Mouse (Mus musculus) midbrain, embryonic 11.5 days (tissue): ENCODE measurements around the gene Cpsf3. TPM values are rescaled to one million over a fixed set of nuclear protein-coding genes. Genes with fewer than 3 reads are reported as not detected.
A peak's percentile ranks its signal among the peaks of the same experiment; 100 is the strongest.

Source experiments
- ATAC-seq: fragments of 200-750 bp; cut with Nextera tagmentation; 2 replicates; pipeline ENCODE4 v1.8.0; 2017; ENCODE audit warnings: moderate TSS enrichment, moderate library complexity; ENCODE audit not compliant: low FRiP score
- DNase-seq: peaks from one replicate; pipeline ENCODE4 v3.0.0; 2015; ENCODE audit warnings: low spot score; ENCODE audit errors: missing footprints
- H3K27ac ChIP-seq: fragments of 300-500 bp; sonication (generic); 2 replicates; pipeline ENCODE4 v1.5.1; 2014; ENCODE audit warnings: low read depth, low read length
- H3K27me3 ChIP-seq: fragments of 300-500 bp; sonication (generic); 2 replicates; pipeline ENCODE4 v1.6.1; 2014; ENCODE audit warnings: mild to moderate bottlenecking, low read length, moderate library complexity, mixed read lengths; ENCODE audit not compliant: control insufficient read depth, insufficient read depth
- H3K36me3 ChIP-seq: fragments of 300-500 bp; sonication (generic); 2 replicates; pipeline ENCODE4 v1.6.1; 2014; ENCODE audit warnings: mild to moderate bottlenecking, low read length, moderate library complexity, mixed read lengths; ENCODE audit not compliant: control insufficient read depth, insufficient read depth
- H3K4me1 ChIP-seq: fragments of 300-500 bp; sonication (generic); 2 replicates; pipeline ENCODE4 v1.6.1; 2014; ENCODE audit warnings: low read length; ENCODE audit not compliant: control insufficient read depth, insufficient read depth
- H3K4me2 ChIP-seq: fragments of 300-500 bp; sonication (generic); 2 replicates; pipeline ENCODE4 v1.6.1; 2014; ENCODE audit warnings: mild to moderate bottlenecking, moderate library complexity
- H3K4me3 ChIP-seq: fragments of 300-500 bp; sonication (generic); 2 replicates; pipeline ENCODE4 v1.5.1; 2014; ENCODE audit warnings: low read depth, low read length
- H3K9ac ChIP-seq: fragments of 300-500 bp; sonication (generic); 2 replicates; pipeline ENCODE4 v1.6.1; 2014; ENCODE audit warnings: low read length
- H3K9me3 ChIP-seq: fragments of 300-500 bp; sonication (generic); 2 replicates; pipeline ENCODE4 v1.6.1; 2016; ENCODE audit warnings: low read length; ENCODE audit not compliant: control insufficient read depth
- WGBS: fragments of 180-500 bp; shearing (Covaris S2); extraction: QIAGEN DNeasy Blood & Tissue Kit; methylation state at CpG from one replicate; pipeline ENCODE4 v1.1.7; 2014; 5-methylcytosine and 5-hydroxymethylcytosine counted together
- polyA plus RNA-seq: library from polyadenylated mRNA; unstranded; fragments of >200 nt; fragmentation: Nextera tagmentation; extraction: Ambion mirVana; gene quantifications from 2 replicates; pipeline ENCODE4 v1.2.1, GENCODE M21; 2014

Gene Cpsf3
- polyA plus RNA-seq, 1 experiment from 2014 or later, result 145 TPM

GRCm38 (mm10) chr12:21286712-21287650 lies 1.8 kb downstream of the Cpsf3 start:
- H3K4me1 ChIP-seq, result peaks cover 7% of the 10 kb centered on the region
- WGBS, result 39% methylated on average over 18 of the region's 18 CpGs
- DNase-seq, result peak; percentile 79

GRCm38 (mm10) chr12:21288716-21289395 lies 3.7 kb downstream of the Cpsf3 start:
- Histone ChIP-seq H3K4me2 (no peak overlapping the region), H3K27ac (no peak overlapping the region), H3K36me3 (peaks cover 17% of the 10 kb centered on the region), H3K9me3 (no peaks in the 10 kb centered on the region), H3K4me1 (peaks cover 7% of the 10 kb centered on the region), H3K9ac (no peak overlapping the region), H3K27me3 (no peaks in the 10 kb centered on the region), H3K4me3 (no peak overlapping the region)
- ATAC-seq (no peak), DNase-seq (peak; percentile 56)
- WGBS, result 98% methylated on average over 3 of the region's 3 CpGs

More at GRCm38 (mm10) chr12:21286712-21287650, 1.8 kb downstream of the Cpsf3 start:
- no peaks in the 10 kb centered on the region for H3K9me3 ChIP-seq
- H3K4me3 ChIP-seq, result peak overlapping the region; percentile 76
- peak; percentile 33 for ATAC-seq
- H3K4me2 ChIP-seq, result peak overlapping the region; percentile 80
- peak overlapping the region; percentile 49 for H3K27ac ChIP-seq
- H3K27me3 ChIP-seq, result no peaks in the 10 kb centered on the region
- peaks cover 7% of the 10 kb centered on the region; the same call in 1 of the 2 replicates for H3K36me3 ChIP-seq
- peak overlapping the region; percentile 71 for H3K9ac ChIP-seq

GRCm38 (mm10) chr12:21289651-21290050 lies 4.5 kb downstream of the Cpsf3 start:
- WGBS, result 82% methylated on average over 6 of the region's 6 CpGs
- Histone ChIP-seq H3K9ac (no peak overlapping the region), H3K27me3 (no peaks in the 10 kb centered on the region), H3K4me2 (no peak overlapping the region), H3K9me3 (no peaks in the 10 kb centered on the region), H3K36me3 (peaks cover 21% of the 10 kb centered on the region), H3K27ac (no peak overlapping the region), H3K4me1 (peaks cover 7% of the 10 kb centered on the region), H3K4me3 (no peak overlapping the region)
- DNase-seq (peak; percentile 59), ATAC-seq (no peak)

- H3K9me3 ChIP-seq, result no peaks in the 10 kb centered on the region
- no peak overlapping the region for H3K27ac ChIP-seq
- ATAC-seq, result no peak
- 95% methylated on average over 11 of the region's 11 CpGs for WGBS
- peak; percentile 57 for DNase-seq
- peaks cover 46% of the 10 kb centered on the region for H3K36me3 ChIP-seq
- H3K4me3 ChIP-seq, result no peak overlapping the region
- no peaks in the 10 kb centered on the region for H3K4me1 ChIP-seq
- no peak overlapping the region for H3K4me2 ChIP-seq
- no peaks in the 10 kb centered on the region for H3K27me3 ChIP-seq
- H3K9ac ChIP-seq, result no peak overlapping the region
Observed at GRCm38 (mm10) chr12:21298856-21299255, 13.7 kb downstream of the Cpsf3 start.

- Histone ChIP-seq H3K4me3 (no peak overlapping the region), H3K27ac (no peak overlapping the region), H3K4me1 (no peaks in the 10 kb centered on the region), H3K9me3 (no peaks in the 10 kb centered on the region), H3K27me3 (no peaks in the 10 kb centered on the region), H3K4me2 (no peak overlapping the region), H3K9ac (no peak overlapping the region), H3K36me3 (peaks cover 35% of the 10 kb centered on the region; the same call in 1 of the 2 replicates)
- ATAC-seq (no peak), DNase-seq (peak; percentile 44)
- 91% methylated on average over 7 of the region's 7 CpGs for WGBS
Observed at GRCm38 (mm10) chr12:21301324-21301723, 16.1 kb downstream of the Cpsf3 start.

- H3K4me1 ChIP-seq, result no peaks in the 10 kb centered on the region
- H3K27me3 ChIP-seq, result no peaks in the 10 kb centered on the region
- H3K4me3 ChIP-seq, result no peak overlapping the region
- H3K9ac ChIP-seq, result no peak overlapping the region
- H3K27ac ChIP-seq, result no peak overlapping the region
- H3K9me3 ChIP-seq, result no peaks in the 10 kb centered on the region
- 92% methylated on average over 8 of the region's 8 CpGs for WGBS
- H3K4me2 ChIP-seq, result no peak overlapping the region
- ATAC-seq, result no peak
- DNase-seq, result peak; percentile 26
- peaks cover 31% of the 10 kb centered on the region; the same call in 1 of the 2 replicates for H3K36me3 ChIP-seq
Observed at GRCm38 (mm10) chr12:21301932-21302331, 16.7 kb downstream of the Cpsf3 start.

- no peak for ATAC-seq
- H3K4me3 ChIP-seq, result no peak overlapping the region
Observed at GRCm38 (mm10) chr12:21302361-21302783, 17.2 kb downstream of the Cpsf3 start.

GRCm38 (mm10) chr12:21305741-21306140 lies 20.6 kb downstream of the Cpsf3 start:
- no peak for DNase-seq
- Histone ChIP-seq H3K9me3 (no peaks in the 10 kb centered on the region), H3K27ac (no peak overlapping the region), H3K27me3 (no peaks in the 10 kb centered on the region), H3K4me3 (no peak overlapping the region), H3K4me2 (no peak overlapping the region), H3K36me3 (peaks cover 27% of the 10 kb centered on the region; the same call in 1 of the 2 replicates), H3K4me1 (no peaks in the 10 kb centered on the region), H3K9ac (no peak overlapping the region)
- WGBS, result 95% methylated on average over 4 of the region's 4 CpGs
- no peak for ATAC-seq

More at GRCm38 (mm10) chr12:21302361-21302783, 17.2 kb downstream of the Cpsf3 start:
- 79% methylated on average over 5 of the region's 5 CpGs for WGBS
- peaks cover 28% of the 10 kb centered on the region; the same call in 1 of the 2 replicates for H3K36me3 ChIP-seq
- H3K9me3 ChIP-seq, result no peaks in the 10 kb centered on the region
- no peaks in the 10 kb centered on the region for H3K27me3 ChIP-seq
- no peaks in the 10 kb centered on the region for H3K4me1 ChIP-seq
- no peak overlapping the region for H3K4me2 ChIP-seq
- peak; percentile 69 for DNase-seq
- H3K9ac ChIP-seq, result no peak overlapping the region
- no peak overlapping the region for H3K27ac ChIP-seq

- H3K9ac ChIP-seq, result no peak overlapping the region
- ATAC-seq (no peak), DNase-seq (peak; percentile 14)
- no peaks in the 10 kb centered on the region for H3K27me3 ChIP-seq
- 90% methylated on average over 4 of the region's 4 CpGs for WGBS
- no peaks in the 10 kb centered on the region for H3K4me1 ChIP-seq
- no peaks in the 10 kb centered on the region for H3K9me3 ChIP-seq
- peaks cover 23% of the 10 kb centered on the region; the same call in 1 of the 2 replicates for H3K36me3 ChIP-seq
- no peak overlapping the region for H3K27ac ChIP-seq
- H3K4me3 ChIP-seq, result no peak overlapping the region
- H3K4me2 ChIP-seq, result no peak overlapping the region
Observed at GRCm38 (mm10) chr12:21306721-21307120, 21.5 kb downstream of the Cpsf3 start.
